Mouse (Mus musculus) large intestine, adult 2 months (tissue): ENCODE data around the gene Sult6b2. TPM values are rescaled to one million over a fixed set of nuclear protein-coding genes. Genes with fewer than 3 reads are reported as not detected.

ENCODE experiments used
- DNase-seq: peaks from one replicate; pipeline ENCODE4 v3.0.0-alpha.2; 2012; ENCODE audit warnings: low read depth, low spot score
- WGBS: fragments of 180-500 bp; shearing (Covaris S2); methylation state at CpG from one replicate; pipeline ENCODE4 v1.1.7; 2018; 5-methylcytosine and 5-hydroxymethylcytosine counted together
- polyA plus RNA-seq: library from polyadenylated mRNA; depleted of rRNA; stranded (reverse); fragments of >200 nt; gene quantifications from 2 replicates; pipeline ENCODE4 v1.2.3, GENCODE M21; 2012

The Sult6b2 gene
- polyA plus RNA-seq, 1 experiment: not detected

DNA sequence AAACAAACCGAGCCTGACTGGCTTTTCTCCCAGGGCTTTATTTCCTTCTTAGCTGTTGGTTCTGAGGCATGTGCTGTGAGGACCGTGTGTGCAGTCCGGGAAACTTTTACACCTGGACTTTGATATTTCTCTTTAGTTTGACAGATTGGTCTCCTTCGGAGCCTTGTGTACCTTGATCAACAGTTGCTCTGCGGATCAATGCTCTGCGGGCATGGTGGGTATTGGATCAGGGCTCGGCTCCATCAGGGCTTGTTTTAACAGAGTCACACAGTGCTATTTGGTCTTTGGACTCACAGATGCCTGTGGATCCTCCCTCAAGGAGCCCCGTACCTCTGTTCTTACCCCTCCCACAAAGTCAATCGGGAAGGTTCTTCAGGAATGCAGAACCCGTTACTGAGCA lies 9.7 kb upstream of the Sult6b2 start:
- no peak for DNase-seq
- 20% methylated on average over 10 of the region's 10 CpGs for WGBS

DNA sequence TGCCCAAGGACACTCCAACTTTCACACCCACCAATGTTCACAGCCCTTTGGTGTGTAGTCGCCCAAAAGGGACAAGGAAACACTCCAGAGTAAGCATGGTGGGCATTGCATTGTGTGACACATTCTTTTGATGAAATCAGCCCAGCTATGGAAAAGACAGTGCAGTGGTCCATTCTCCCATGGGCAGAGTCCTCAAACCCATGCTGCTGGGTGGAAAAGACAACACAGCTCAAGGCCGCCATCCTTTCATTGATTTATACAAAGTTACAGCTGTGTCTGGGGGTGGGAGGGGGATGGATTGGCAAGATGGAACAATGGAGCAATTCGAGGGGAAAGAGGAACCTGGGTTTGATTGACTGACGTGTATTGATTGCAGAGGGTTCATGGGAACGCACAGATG lies 8.7 kb upstream of the Sult6b2 start:
- no peak for DNase-seq
- WGBS: 87% methylated on average over 5 of the region's 5 CpGs

DNA sequence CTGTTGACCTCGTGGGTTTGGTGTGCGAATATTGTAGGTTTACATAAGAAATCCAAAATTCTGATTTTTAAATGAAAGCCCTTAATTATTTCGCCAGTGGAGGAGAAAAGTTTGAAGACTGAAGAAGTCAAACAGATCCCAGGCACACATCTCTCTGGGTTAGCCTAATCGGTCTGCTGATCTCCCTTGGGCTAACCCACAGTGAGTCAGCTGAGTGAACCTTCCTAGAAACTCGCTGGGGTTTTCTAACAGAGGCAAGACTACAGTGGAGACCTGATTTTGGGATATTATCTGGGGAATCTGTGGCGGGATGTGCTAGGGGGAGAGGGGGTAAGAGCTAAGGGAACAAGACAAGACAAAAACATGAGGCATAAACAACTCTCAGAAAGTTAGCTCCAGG lies 5.9 kb upstream of the Sult6b2 start:
- no peak for DNase-seq
- WGBS: 68% methylated on average over 6 of the region's 6 CpGs

DNA sequence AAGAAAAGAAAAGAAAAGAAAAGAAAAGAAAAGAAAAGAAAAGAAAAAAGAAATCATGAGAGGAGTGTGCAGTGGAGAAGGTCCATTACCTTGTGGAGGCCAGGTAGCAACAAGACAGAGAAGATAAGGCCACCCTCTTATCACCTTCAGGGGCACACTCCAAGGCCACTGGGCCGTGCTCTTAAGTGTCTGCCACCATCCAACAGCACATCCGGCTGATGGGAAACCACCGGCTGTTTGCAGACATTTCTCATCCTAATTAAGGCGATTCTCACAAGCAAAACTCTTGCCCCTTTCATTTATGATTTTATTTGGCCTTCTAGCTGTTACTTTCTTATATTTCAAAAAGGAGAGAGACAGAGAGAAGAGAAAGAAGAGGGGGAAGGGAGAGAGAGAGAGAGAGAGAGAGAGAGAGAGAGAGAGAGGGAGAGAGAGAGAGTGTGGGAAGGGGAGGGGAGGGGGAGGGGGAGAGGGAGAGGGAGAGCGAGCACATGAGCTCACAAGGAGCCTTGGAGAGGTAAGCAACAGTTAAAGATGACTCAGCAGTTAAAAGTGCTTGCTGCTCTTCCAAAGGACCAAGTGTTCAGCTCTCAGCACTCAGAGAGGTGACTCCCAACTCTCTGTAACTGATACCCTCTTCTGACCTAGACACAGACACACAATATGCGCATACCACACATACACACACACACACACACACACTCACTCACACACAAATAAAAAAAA lies 5.2 kb upstream of the Sult6b2 start:
- DNase-seq: no peak
- WGBS: 34% methylated on average over 6 of the region's 6 CpGs

DNA sequence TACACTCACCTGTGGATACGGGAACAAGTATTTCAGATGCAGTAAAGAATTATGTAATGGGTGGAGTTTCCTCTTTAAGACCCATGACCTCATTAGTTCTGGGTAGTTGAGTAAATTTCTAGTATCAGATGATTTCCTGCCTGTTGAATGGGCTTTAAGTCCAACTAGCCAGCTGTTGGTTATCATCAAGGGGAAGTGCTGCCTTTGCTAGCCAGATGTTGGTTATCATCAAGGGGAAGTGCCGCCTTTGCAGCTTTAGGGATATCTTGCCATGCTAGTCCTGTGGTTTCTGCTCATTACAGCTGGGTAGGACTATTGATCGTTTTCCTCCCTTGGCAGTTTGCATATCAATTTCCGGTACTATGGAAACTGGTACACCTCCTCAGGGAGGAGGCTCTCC lies 2.0 kb upstream of the Sult6b2 start:
- WGBS: 70% methylated on average over 4 of the region's 4 CpGs
- DNase-seq: no peak

DNA sequence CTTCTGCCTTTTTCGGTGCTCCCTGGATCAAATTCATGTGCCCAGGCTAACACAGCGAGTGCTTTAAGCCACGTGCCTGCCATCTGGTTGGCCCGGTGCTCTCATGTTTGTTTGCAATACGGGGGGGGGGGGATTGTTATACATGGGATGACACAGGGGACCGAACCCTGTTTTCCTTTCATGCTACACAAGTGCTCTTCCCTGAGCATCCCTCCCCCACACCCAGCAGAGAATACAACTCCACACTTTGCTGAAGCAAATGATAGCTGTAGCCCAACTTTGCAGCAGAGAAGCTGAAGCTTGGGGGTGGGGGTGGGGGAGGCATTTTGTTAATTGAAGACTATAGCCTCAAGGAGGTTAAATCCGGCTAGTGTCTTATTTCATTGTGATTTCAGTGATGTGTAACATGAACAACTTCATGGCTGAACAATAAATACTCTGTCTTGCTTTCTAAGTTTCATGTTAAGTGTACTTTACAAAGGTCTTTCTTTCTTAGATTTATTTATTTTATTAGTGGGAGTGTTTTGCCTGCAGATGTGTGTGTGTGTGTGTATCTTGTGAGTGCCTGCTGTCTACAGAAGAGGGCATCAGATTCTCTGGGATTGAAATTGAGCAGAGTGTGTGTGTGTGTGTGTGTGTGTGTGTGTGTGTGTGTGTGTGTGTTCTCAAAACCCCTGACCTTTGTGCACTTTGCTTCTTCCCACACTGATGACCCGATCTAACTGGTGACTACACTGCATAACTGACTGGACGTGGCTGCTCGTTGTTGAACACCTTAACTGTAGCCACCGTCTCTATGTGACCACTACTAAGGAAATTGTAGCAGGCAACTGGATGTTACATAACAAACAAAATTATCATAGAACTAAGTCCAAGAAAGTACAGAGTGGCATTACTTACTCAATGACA lies 1.4 kb downstream of the Sult6b2 start:
- DNase-seq: no peak
- WGBS: 37% methylated on average over 11 of the region's 11 CpGs

DNA sequence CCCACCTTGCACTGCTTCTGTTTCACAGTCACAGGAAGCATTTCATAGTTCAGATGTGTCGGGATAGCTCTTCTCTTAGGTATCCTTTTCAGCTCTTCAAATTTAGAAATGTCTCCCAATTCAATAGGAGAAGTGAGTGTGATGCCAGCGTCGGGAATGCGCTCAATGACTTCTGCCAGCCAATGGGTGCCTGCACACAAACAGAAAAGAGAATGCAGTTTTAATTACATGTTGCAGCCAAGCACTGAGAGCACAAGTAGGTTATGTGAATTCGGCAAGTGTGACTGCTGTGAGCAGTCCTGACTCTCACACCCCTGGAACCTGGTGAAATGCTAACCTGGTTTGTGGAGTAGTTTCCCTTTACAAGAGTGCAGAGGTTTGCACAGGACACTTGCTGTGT lies 2.6 kb downstream of the Sult6b2 start:
- no peak for DNase-seq
- 83% methylated on average over 5 of the region's 5 CpGs for WGBS

DNA sequence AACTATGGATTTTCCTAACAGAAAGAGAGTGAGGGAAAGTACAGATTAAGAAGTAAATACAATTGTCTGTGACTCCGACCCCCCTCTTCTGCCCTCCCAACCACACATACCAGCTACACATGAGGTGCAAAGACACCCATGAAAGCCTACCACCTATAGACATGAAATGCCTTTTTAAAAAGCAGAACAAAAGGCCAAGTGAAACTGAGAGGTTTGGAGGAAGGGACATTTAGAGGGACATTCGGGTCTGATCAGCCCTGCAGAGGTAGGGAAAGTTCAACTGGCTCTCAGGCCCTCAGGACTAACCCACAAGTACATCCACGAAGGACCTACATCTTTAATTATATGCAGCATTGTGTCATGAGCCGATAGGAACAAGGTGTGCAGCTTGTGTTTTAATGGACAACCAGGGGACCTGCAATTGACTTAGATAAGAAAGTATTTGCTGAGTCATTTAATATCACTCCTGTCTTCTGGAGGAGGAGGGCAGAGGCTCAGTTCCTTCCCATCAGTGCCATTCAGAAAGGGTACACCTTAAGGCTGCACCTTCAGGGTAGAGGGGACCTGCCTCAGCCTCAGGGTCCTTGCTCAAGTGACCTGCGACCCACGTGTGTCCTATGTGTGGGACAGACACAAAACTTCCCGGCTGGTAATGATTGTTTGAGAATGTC lies 4.5 kb downstream of the Sult6b2 start:
- 49% methylated on average over 7 of the region's 7 CpGs for WGBS

DNA sequence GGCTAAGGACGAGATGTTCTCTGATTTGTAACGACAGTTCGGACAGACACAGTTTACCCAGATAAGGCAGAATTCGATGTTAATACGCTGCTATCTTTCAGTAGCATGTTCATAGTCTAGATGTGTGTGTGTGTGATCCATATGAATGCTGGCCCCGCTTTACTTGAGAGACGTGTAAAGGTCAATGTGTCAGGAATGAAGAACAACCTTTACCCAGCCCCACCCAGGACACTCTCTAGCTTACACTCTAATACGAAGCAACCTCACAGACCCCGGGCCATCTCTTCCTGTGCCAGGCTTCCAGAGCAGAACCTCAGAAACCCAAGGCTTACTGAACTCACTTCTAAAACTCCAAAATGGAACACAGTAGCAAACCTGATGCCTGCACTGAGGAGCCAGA lies 5.5 kb downstream of the Sult6b2 start:
- WGBS: 62% methylated on average over 9 of the region's 9 CpGs
- no peak for DNase-seq

More for the DNA sequence above, 4.5 kb downstream of the Sult6b2 start:
- DNase-seq: no peak

DNA sequence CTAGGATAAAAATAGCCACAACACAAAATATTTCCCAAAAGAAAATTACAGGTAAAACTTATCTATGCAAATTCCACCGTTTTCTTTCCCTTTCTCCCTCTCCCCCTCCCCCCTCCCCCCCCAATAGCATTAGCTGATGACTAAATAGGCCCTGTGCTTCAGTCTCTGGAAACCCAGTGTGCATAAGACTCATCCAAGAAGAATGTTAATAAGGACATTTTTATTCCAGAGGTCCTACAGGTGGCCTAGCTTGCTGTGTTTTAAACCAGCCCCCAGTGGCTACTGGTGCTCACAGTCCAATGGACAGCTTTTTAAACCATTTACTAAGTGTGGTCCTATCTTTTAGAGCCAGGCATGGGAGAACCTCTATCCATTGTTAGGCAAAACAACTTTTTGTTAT lies 6.3 kb downstream of the Sult6b2 start:
- DNase-seq: no peak
- 85% methylated on average over 1 of the region's 1 CpGs for WGBS

DNA sequence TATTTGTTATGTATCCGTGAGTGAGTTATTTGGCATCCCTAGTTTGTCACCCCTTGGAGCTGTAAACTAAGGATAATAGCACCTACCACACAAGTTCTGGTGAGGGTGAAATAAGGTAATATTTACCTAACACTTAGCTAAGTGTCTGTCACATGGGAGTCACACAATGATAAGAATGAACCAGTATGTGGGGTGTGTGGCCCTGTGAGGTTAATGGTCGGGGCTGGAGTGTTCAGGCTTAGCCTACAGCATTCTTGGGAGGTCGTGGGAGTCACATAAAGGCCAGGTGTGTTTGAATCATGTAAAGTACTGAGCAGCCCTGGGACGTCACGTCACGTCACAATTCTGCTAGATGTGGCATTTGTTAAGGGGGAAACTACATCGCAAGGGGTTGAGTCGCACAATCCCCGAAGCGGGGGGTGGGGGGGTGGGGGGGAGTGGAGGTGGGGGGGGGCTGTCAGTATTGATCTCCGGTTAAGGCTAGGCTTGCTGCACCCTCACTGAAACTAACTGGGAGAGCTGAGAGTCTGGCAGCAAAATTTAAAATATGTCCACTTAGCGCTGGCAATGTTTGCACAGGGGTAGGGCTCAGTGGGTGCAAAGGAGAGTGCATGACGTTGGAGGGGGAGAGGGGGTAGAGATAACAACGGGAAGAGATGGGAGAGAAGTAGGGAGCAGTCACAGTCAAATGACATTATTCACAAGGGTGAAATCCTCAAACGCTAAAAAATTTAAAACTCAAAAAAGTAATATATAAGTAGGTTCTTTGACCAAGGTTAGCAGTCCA lies 8.5 kb downstream of the Sult6b2 start:
- no peak for DNase-seq
- 32% methylated on average over 15 of the region's 15 CpGs for WGBS

DNA sequence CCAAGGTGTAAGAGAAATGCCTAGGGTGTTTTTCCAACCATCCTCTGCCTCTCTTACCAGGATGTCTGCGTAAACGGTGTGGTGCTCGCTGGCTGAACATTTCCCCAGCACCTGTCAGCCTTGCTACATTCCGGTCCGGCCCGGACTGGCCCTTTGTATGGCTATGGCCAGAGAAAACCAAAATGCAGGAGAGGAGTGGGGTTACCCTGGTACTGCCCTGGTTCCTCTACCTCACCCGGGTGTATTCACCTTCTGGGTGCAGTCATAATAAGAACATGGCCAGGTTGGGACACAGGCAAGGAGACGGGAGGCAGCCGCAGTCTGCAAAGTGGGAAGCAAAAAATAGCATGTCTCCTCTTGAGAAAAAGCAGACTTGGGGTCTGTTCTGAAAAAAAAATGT lies 9.2 kb downstream of the Sult6b2 start:
- no peak for DNase-seq
- WGBS: 83% methylated on average over 9 of the region's 9 CpGs

DNA sequence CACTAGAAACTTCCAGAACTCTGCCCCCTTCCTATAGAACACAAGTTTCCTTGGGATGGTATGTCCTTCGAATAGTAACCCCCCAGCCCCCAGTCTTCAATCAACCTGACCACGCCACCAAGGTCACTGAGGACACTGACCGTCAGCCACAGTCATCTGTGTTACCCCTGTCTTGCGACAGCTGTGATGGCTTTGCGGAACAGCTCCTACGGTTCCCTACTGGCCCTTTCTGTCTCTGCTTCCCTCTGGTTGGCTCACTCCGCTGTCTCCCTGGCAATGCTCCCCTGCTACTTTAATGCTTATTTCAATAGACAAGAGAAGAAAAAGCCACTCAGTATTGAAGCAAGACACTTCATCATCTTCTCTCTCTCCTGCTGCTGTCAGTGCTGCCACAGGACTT lies 10.8 kb downstream of the Sult6b2 start:
- no peak for DNase-seq
- WGBS: 69% methylated on average over 7 of the region's 7 CpGs

DNA sequence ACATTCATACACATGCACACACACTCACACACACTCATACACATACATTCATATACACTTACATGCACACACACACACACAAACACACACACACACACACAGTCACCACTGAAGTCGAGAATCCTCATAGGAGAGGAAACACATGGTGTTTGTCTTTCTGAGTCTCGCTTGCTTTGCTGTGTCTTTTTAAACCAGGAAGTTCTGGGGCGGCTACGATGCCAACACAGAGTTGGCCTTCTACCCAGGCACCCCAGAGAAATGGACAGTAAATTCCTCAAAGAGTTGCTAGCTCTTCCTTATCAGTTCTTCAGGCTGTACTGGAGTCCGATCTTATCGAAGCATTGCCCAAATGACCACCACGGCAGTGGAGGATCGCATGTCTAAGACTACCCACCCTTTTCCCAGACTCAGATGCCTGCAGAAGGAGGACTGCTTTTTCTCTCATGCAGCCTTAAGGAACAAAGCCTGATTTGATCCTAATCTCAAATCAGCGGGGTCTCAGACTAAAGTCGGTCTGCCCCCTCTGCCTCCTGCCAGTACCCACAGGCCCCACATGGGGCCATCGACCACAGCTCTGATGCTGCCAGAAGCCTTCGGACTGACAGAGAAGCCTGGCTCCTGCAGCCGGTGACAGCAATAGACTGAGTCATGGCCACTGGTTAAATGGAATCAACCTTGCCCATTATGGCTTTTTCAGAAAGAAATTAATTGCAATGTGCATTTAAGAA lies 11.9 kb downstream of the Sult6b2 start:
- 46% methylated on average over 13 of the region's 13 CpGs for WGBS

DNA sequence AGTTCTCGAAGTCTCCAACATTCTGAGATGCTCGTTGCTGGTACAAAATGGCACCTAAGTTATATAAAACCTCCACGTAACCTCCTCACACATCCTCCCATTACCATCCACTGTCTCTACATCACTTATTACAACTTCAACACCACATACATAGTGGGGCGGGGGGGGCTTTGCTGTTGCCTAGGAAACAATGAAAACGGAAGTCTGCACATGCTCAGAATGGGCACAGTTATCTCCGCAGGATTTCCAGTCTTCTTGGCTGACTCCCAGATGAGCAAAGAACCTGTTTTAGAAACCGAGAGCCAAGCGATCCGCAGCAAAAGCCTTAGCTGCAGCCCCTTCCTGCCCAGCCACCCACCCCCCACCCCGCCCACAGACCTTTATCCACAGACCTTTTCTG lies 14.6 kb downstream of the Sult6b2 start:
- DNase-seq: no peak

More for the DNA sequence above, 11.9 kb downstream of the Sult6b2 start:
- no peak for DNase-seq

DNA sequence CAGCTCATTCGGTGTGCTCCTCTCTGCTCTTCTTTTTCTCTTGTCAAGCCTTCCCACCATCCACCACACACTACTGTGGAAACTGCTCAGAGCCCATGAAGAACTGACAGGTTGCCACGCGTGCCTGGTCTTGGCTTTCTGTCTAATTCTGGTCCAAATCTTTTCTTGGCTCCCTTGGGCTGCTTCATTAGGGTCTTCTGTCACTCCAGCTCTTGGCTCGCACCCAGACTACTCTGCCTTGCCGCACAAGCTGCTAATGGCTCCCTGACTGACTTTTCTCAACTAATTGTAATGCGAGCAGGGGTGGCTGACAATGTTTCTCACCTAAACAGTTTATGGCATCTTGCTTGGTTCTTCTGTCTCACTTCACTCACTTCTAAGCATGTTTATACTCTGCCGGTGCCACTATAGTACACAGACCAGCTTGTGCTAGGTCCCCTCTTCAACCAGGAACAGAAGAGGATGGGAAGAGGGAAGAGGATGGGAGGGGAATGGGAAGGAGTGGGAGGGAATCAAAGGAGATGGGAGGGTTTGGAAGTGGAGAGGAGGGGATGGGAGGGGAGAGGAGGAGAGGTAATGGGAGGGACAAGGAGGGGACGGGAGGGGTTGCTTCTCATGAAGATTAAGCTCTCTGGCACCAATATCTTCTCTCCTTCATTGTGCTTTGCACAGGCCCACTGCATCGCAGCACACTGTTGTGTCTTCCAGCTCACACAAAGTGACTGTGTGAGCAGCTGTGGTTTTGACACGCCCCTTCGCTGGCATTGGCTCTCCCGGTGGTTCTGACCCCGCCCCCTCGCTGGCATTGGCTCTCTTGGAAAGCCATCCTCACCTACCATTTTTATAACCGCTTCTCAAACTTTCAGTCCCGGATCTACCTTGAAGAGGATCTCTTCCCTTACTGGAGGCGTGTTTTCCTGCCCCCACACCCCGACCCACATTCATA lies 16.0 kb downstream of the Sult6b2 start:
- no peak for DNase-seq
- 49% methylated on average over 18 of the region's 18 CpGs for WGBS

More for the DNA sequence above, 14.6 kb downstream of the Sult6b2 start:
- WGBS: 84% methylated on average over 10 of the region's 10 CpGs

DNA sequence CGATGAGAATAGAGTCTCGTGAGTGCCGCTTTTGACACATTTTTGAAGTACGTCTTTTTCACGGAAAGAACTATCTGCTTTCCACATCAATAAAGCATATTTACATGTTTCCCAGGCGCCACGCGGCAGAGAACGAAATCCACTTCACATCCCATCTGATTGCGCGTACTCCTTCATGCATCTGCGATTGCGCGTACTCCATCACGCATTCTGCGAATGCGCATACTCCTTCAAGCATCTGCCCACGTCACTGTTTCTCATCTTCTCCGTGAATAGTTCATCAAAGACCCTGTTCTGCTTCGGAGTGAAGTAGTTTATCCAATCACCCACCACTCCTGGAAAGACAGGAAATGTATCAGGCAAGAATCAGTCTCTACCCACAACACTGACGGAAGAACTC lies 18.2 kb downstream of the Sult6b2 start:
- DNase-seq: no peak
- 87% methylated on average over 21 of the region's 21 CpGs for whole genome bisulfite sequencing

DNA sequence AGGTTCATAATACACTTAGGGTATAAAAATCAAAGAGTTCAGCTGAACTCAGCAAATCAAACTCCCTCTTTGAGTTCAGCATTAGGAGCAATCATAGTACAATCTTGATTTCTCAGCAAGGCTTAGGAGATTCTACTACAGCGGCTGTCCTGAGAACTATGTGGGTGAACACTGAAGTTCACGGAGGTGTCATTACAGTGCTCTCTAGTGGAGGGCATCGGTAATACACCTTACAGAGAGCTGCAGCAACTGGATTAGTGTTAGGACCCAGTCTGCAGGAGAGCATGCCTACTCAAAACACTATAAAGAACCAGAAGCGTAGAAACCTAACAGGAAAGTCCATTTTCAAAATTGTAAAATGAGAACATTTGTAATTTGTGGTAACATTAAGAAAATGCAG lies 19.0 kb downstream of the Sult6b2 start:
- WGBS: 16% methylated on average over 4 of the region's 4 CpGs
- DNase-seq: peak; percentile 29
